Mouse (Mus musculus) myocyte (in vitro differentiated cells): ENCODE measurements around the gene Mrpl48.

Experiments used
- MYOG ChIP-seq, 3 experiments: IDR thresholded peaks; one replicate each; pipeline ENCODE4 v1.6.1; 2011; ENCODE audit warnings: control low read depth in 2 of 3, low read depth in 2 of 3, mild to moderate bottlenecking in 2 of 3; ENCODE audit not compliant: insufficient read length in 2 of 3, control insufficient read depth in 1 of 3, insufficient read depth in 1 of 3
- REST ChIP-seq: IDR thresholded peaks from one replicate; pipeline ENCODE4 v1.6.1; 2011; ENCODE audit warnings: mild to moderate bottlenecking, control low read depth, moderate library complexity; ENCODE audit not compliant: insufficient read depth, insufficient read length

GRCm38 (mm10) chr7:100496791-100497190, 111.3 kb downstream of the Mrpl48 start:
- no peak for TF ChIP-seq REST
- TF ChIP-seq MYOG (IDR thresholded peaks at IDR 0.05; ENCODE audit: control insufficient read depth in 1 of 3, insufficient read depth in 1 of 3, insufficient read length in 2 of 3, low read depth in 2 of 3): no peak
